Mouse (Mus musculus) forebrain, embryonic 13.5 days (tissue): ENCODE results near the gene Zfp541. TPM values are rescaled to one million over a fixed set of nuclear protein-coding genes. Genes with fewer than 3 reads are reported as not detected.

Experiments used
- ATAC-seq: fragments of 200-750 bp; cut with Nextera tagmentation; 2 replicates; pipeline ENCODE4 v1.8.0; 2017
- H3K27ac ChIP-seq: fragments of 300-500 bp; sonication (generic); 2 replicates; pipeline ENCODE4 v1.5.1; 2015; ENCODE audit warnings: inconsistent platforms, mild to moderate bottlenecking, moderate library complexity
- H3K27me3 ChIP-seq: fragments of 300-500 bp; sonication (generic); 2 replicates; pipeline ENCODE4 v1.6.1; 2015; ENCODE audit warnings: mild to moderate bottlenecking, inconsistent platforms
- H3K36me3 ChIP-seq: fragments of 300-500 bp; sonication (generic); 2 replicates; pipeline ENCODE4 v1.6.1; 2015; ENCODE audit warnings: mild to moderate bottlenecking, inconsistent platforms; ENCODE audit not compliant: poor library complexity, severe bottlenecking
- H3K4me1 ChIP-seq: fragments of 300-500 bp; sonication (generic); 2 replicates; pipeline ENCODE4 v1.6.1; 2015; ENCODE audit warnings: inconsistent platforms
- H3K4me2 ChIP-seq: fragments of 300-500 bp; sonication (generic); 2 replicates; pipeline ENCODE4 v1.6.1; 2015; ENCODE audit warnings: inconsistent platforms, mild to moderate bottlenecking, moderate library complexity
- H3K4me3 ChIP-seq: fragments of 300-500 bp; sonication (generic); 2 replicates; pipeline ENCODE4 v1.5.1; 2015; ENCODE audit warnings: mild to moderate bottlenecking, inconsistent platforms
- H3K9ac ChIP-seq: fragments of 300-500 bp; sonication (generic); 2 replicates; pipeline ENCODE4 v1.6.1; 2015; ENCODE audit warnings: mild to moderate bottlenecking, inconsistent platforms
- H3K9me3 ChIP-seq: fragments of 300-500 bp; sonication (generic); replicated peaks from 2 replicates; pipeline ENCODE4 v1.6.1; 2016; ENCODE audit warnings: inconsistent platforms
- WGBS: fragments of 180-500 bp; shearing (Covaris S2); methylation state at CpG from one replicate; pipeline ENCODE4 v1.1.7; 2015; 5-methylcytosine and 5-hydroxymethylcytosine counted together
- polyA plus RNA-seq: library from polyadenylated mRNA; unstranded; fragments of >200 nt; fragmentation: Nextera tagmentation; extraction: Ambion mirVana; gene quantifications from 2 replicates; pipeline ENCODE4 v1.2.1, GENCODE M21; 2015

The Zfp541 gene
- not detected in 2 replicates for polyA plus RNA-seq

GRCm38 (mm10) chr7:16061219-16062098 is at the start of gene Zfp541:
Gene Zfp541, plus strand, starts transcription at chr7:16061814.
- no peak within 1 kb of the TSS for H3K27ac ChIP-seq
- H3K4me3 ChIP-seq, result no peak within 1 kb of the TSS
- WGBS, result 51% methylated on average over 67 of the region's 80 CpGs
- no peak for ATAC-seq
- peak within 1 kb of the TSS; percentile 18; the same call in 1 of the 2 replicates for H3K4me2 ChIP-seq
- H3K9me3 ChIP-seq, result peaks cover 8% of the 10 kb centered on the region
- peaks cover 44% of the 10 kb centered on the region for H3K27me3 ChIP-seq
- no peak within 1 kb of the TSS for H3K9ac ChIP-seq
- H3K4me1 ChIP-seq, result no peaks in the 10 kb centered on the region
- no peaks in the 10 kb centered on the region for H3K36me3 ChIP-seq

- Histone ChIP-seq H3K4me2 (no peak overlapping the region), H3K27ac (no peak overlapping the region), H3K9ac (no peak overlapping the region), H3K9me3 (no peaks in the 10 kb centered on the region), H3K27me3 (no peaks in the 10 kb centered on the region), H3K36me3 (peaks cover 23% of the 10 kb centered on the region), H3K4me3 (no peak overlapping the region), H3K4me1 (no peaks in the 10 kb centered on the region)
- ATAC-seq, result no peak
- WGBS, result 79% methylated on average over 11 of the region's 11 CpGs
Measured at GRCm38 (mm10) chr7:16012576-16013263, 48.9 kb upstream of the Zfp541 start.

GRCm38 (mm10) chr7:16013722-16014275 is 47.8 kb upstream of the Zfp541 start:
- Histone ChIP-seq H3K4me1 (no peaks in the 10 kb centered on the region), H3K36me3 (peaks cover 21% of the 10 kb centered on the region), H3K27me3 (no peaks in the 10 kb centered on the region), H3K27ac (no peak overlapping the region), H3K4me2 (no peak overlapping the region), H3K9me3 (no peaks in the 10 kb centered on the region), H3K4me3 (no peak overlapping the region), H3K9ac (no peak overlapping the region)
- WGBS, result 92% methylated on average over 5 of the region's 5 CpGs
- ATAC-seq, result no peak

GRCm38 (mm10) chr7:16014521-16015175 is 47.0 kb upstream of the Zfp541 start:
- ATAC-seq, result no peak
- H3K27ac ChIP-seq, result no peak overlapping the region
- no peaks in the 10 kb centered on the region for H3K4me1 ChIP-seq
- H3K36me3 ChIP-seq, result peaks cover 21% of the 10 kb centered on the region
- WGBS, result 91% methylated on average over 8 of the region's 8 CpGs
- no peak overlapping the region for H3K9ac ChIP-seq
- H3K9me3 ChIP-seq, result no peaks in the 10 kb centered on the region
- no peak overlapping the region for H3K4me3 ChIP-seq
- H3K27me3 ChIP-seq, result no peaks in the 10 kb centered on the region
- H3K4me2 ChIP-seq, result no peak overlapping the region

GRCm38 (mm10) chr7:16015384-16015783 is 46.2 kb upstream of the Zfp541 start:
- Histone ChIP-seq H3K4me3 (no peak overlapping the region), H3K4me2 (no peak overlapping the region), H3K27ac (no peak overlapping the region), H3K4me1 (no peaks in the 10 kb centered on the region), H3K9me3 (no peaks in the 10 kb centered on the region), H3K27me3 (no peaks in the 10 kb centered on the region), H3K36me3 (peaks cover 21% of the 10 kb centered on the region), H3K9ac (no peak overlapping the region)
- no peak for ATAC-seq
- WGBS, result 89% methylated on average over 5 of the region's 5 CpGs

- WGBS, result 90% methylated on average over 9 of the region's 9 CpGs
- H3K4me1 ChIP-seq, result peaks cover 4% of the 10 kb centered on the region; the same call in 1 of the 2 replicates
Measured at GRCm38 (mm10) chr7:16018016-16018810, 43.4 kb upstream of the Zfp541 start.

GRCm38 (mm10) chr7:16019256-16020094 is 42.1 kb upstream of the Zfp541 start:
- no peaks in the 10 kb centered on the region for H3K27me3 ChIP-seq
- peaks cover 4% of the 10 kb centered on the region; the same call in 1 of the 2 replicates for H3K4me1 ChIP-seq
- 92% methylated on average over 5 of the region's 5 CpGs for WGBS
- no peaks in the 10 kb centered on the region for H3K9me3 ChIP-seq
- H3K4me3 ChIP-seq, result no peak overlapping the region
- no peak overlapping the region for H3K4me2 ChIP-seq
- no peak for ATAC-seq
- H3K9ac ChIP-seq, result no peak overlapping the region
- H3K36me3 ChIP-seq, result peaks cover 9% of the 10 kb centered on the region; the same call in 1 of the 2 replicates
- no peak overlapping the region for H3K27ac ChIP-seq

More at GRCm38 (mm10) chr7:16018016-16018810, 43.4 kb upstream of the Zfp541 start:
- no peak overlapping the region for H3K9ac ChIP-seq
- H3K27ac ChIP-seq, result no peak overlapping the region
- H3K9me3 ChIP-seq, result no peaks in the 10 kb centered on the region
- H3K36me3 ChIP-seq, result peaks cover 12% of the 10 kb centered on the region; the same call in 1 of the 2 replicates
- ATAC-seq, result no peak
- no peaks in the 10 kb centered on the region for H3K27me3 ChIP-seq
- no peak overlapping the region for H3K4me2 ChIP-seq
- no peak overlapping the region for H3K4me3 ChIP-seq

- 90% methylated on average over 8 of the region's 8 CpGs for WGBS
- Histone ChIP-seq H3K4me1 (peaks cover 4% of the 10 kb centered on the region; the same call in 1 of the 2 replicates), H3K9ac (no peak overlapping the region), H3K4me3 (no peak overlapping the region), H3K9me3 (no peaks in the 10 kb centered on the region), H3K27ac (no peak overlapping the region), H3K36me3 (peaks cover 4% of the 10 kb centered on the region), H3K4me2 (no peak overlapping the region), H3K27me3 (no peaks in the 10 kb centered on the region)
- no peak for ATAC-seq
Measured at GRCm38 (mm10) chr7:16024603-16025222, 36.9 kb upstream of the Zfp541 start.

- Histone ChIP-seq H3K9me3 (no peaks in the 10 kb centered on the region), H3K36me3 (peaks cover 27% of the 10 kb centered on the region), H3K27ac (no peak overlapping the region), H3K4me2 (no peak overlapping the region), H3K4me3 (no peak overlapping the region), H3K4me1 (no peaks in the 10 kb centered on the region), H3K9ac (no peak overlapping the region), H3K27me3 (no peaks in the 10 kb centered on the region)
- ATAC-seq, result no peak
- WGBS, result 89% methylated on average over 6 of the region's 6 CpGs
Measured at GRCm38 (mm10) chr7:16028102-16028927, 33.3 kb upstream of the Zfp541 start.

- no peaks in the 10 kb centered on the region for H3K4me1 ChIP-seq
- no peak overlapping the region for H3K9ac ChIP-seq
- no peak overlapping the region for H3K4me2 ChIP-seq
- no peak for ATAC-seq
- H3K36me3 ChIP-seq, result peaks cover 27% of the 10 kb centered on the region
- no peak overlapping the region for H3K27ac ChIP-seq
- no peaks in the 10 kb centered on the region for H3K9me3 ChIP-seq
- no peaks in the 10 kb centered on the region for H3K27me3 ChIP-seq
- H3K4me3 ChIP-seq, result no peak overlapping the region
- WGBS, result 97% methylated on average over 4 of the region's 4 CpGs
Measured at GRCm38 (mm10) chr7:16031072-16031471, 30.5 kb upstream of the Zfp541 start.
